Mouse (Mus musculus) MEL (cell line): ENCODE measurements around the gene Evpl. TPM values are rescaled to one million over a fixed set of nuclear protein-coding genes. Genes with fewer than 3 reads are reported as not detected.

Experiments
- DNase-seq: peaks from one replicate; pipeline ENCODE4 v3.0.0; 2011; ENCODE audit warnings: low read depth, low spot score
- H3K27ac ChIP-seq: 2 replicates; pipeline ENCODE4 v1.5.1; 2012; ENCODE audit warnings: low read depth, mild to moderate bottlenecking, control low read depth, low read length, moderate library complexity; ENCODE audit not compliant: control insufficient read depth
- H3K27me3 ChIP-seq, 2 experiments: fragments of 150-350 bp in 1 of 2; sonication (generic) in 1 of 2; 2 replicates each; pipeline ENCODE4 v1.6.1; 2012; ENCODE audit warnings: low read length in 2 of 2, mild to moderate bottlenecking in 2 of 2, improper control_type of control experiment in 1 of 2, moderate library complexity in 1 of 2; ENCODE audit not compliant: insufficient read depth in 2 of 2, control insufficient read depth in 1 of 2
- H3K36me3 ChIP-seq, 2 experiments: 2 replicates each; pipeline ENCODE4 v1.6.1; 2012 to 2014; ENCODE audit warnings: low read length in 2 of 2, improper control_type of control experiment in 1 of 2, inconsistent platforms in 1 of 2, mild to moderate bottlenecking in 1 of 2; ENCODE audit not compliant: insufficient read depth in 2 of 2, control insufficient read depth in 1 of 2
- H3K4me1 ChIP-seq, 2 experiments: fragments of 150-350 bp in 1 of 2; sonication (generic) in 1 of 2; 2 replicates each; pipeline ENCODE4 v1.6.1; 2012; ENCODE audit warnings: low read length in 2 of 2, improper control_type of control experiment in 1 of 2, mild to moderate bottlenecking in 1 of 2; ENCODE audit not compliant: insufficient read depth in 2 of 2, control insufficient read depth in 1 of 2
- H3K4me3 ChIP-seq, 2 experiments: fragments of 150-350 bp in 1 of 2; sonication (generic) in 1 of 2; 2 replicates each; pipeline ENCODE4 v1.5.1; 2012; ENCODE audit warnings: low read depth in 2 of 2, low read length in 2 of 2, mild to moderate bottlenecking in 2 of 2, moderate library complexity in 2 of 2, control low read depth in 1 of 2, improper control_type of control experiment in 1 of 2; ENCODE audit not compliant: control insufficient read depth in 1 of 2, insufficient read depth in 1 of 2
- H3K79me2 ChIP-seq: 2 replicates; pipeline ENCODE4 v1.6.1; 2012; ENCODE audit warnings: mild to moderate bottlenecking, low read length, moderate library complexity; ENCODE audit not compliant: control insufficient read depth, poor library complexity, insufficient read depth
- H3K9ac ChIP-seq: 2 replicates; pipeline ENCODE4 v1.6.1; 2012; ENCODE audit warnings: low read depth, mild to moderate bottlenecking, control low read depth, low read length, moderate library complexity; ENCODE audit not compliant: control insufficient read depth, poor library complexity, severe bottlenecking
- H3K9me3 ChIP-seq: fragments of 150-350 bp; sonication (generic); replicated peaks from 2 replicates; pipeline ENCODE4 v1.6.1; 2012; ENCODE audit warnings: mild to moderate bottlenecking, low read length, improper control_type of control experiment, moderate library complexity; ENCODE audit not compliant: insufficient read depth
- BHLHE40 ChIP-seq: IDR thresholded peaks from 2 replicates; pipeline ENCODE4 v1.6.1; 2012; ENCODE audit warnings: low read depth, mild to moderate bottlenecking, inconsistent platforms, low read length, improper control_type of control experiment, borderline replicate concordance
- CHD1 ChIP-seq: IDR thresholded peaks from 2 replicates; pipeline ENCODE4 v1.6.1; 2012; ENCODE audit warnings: low read depth, mild to moderate bottlenecking, inconsistent platforms, low read length, improper control_type of control experiment
- CTCF ChIP-seq, 3 experiments: IDR thresholded peaks in 2 of 3; conservative IDR thresholded peaks in 1 of 3; 2 replicates each; pipeline ENCODE4 v1.5.1; 2011 to 2012; ENCODE audit warnings: low read length in 3 of 3, low read depth in 2 of 3, mild to moderate bottlenecking in 2 of 3, improper control_type of control experiment in 1 of 3, inconsistent platforms in 1 of 3, mixed read lengths in 1 of 3, moderate library complexity in 1 of 3; ENCODE audit not compliant: control insufficient read depth in 1 of 3, insufficient read depth in 1 of 3, poor library complexity in 1 of 3, severe bottlenecking in 1 of 3
- EP300 ChIP-seq, 2 experiments: IDR thresholded peaks; 2 replicates each; pipeline ENCODE4 v1.6.1; 2011; ENCODE audit warnings: improper control_type of control experiment in 2 of 2, low read length in 2 of 2, low read depth in 1 of 2, mild to moderate bottlenecking in 1 of 2
- GABPA ChIP-seq: IDR thresholded peaks from 2 replicates; pipeline ENCODE4 v1.6.1; 2012; ENCODE audit warnings: low read depth, mild to moderate bottlenecking, inconsistent platforms, low read length, improper control_type of control experiment, moderate library complexity
- HCFC1 ChIP-seq: IDR thresholded peaks from 2 replicates; pipeline ENCODE4 v1.6.1; 2012; ENCODE audit warnings: low read depth, mild to moderate bottlenecking, inconsistent platforms, low read length, improper control_type of control experiment, moderate library complexity
- KAT2A ChIP-seq: conservative IDR thresholded peaks from 2 replicates; pipeline ENCODE4 v1.6.1; 2012; ENCODE audit warnings: low read depth, low read length, improper control_type of control experiment, inconsistent platforms
- MAFK ChIP-seq: IDR thresholded peaks from 2 replicates; pipeline ENCODE4 v1.6.1; 2011; ENCODE audit warnings: low read depth, mild to moderate bottlenecking, low read length, improper control_type of control experiment, borderline replicate concordance
- MAX ChIP-seq: IDR thresholded peaks from 2 replicates; pipeline ENCODE4 v1.6.1; 2011; ENCODE audit warnings: low read length, improper control_type of control experiment
- MAZ ChIP-seq: IDR thresholded peaks from 2 replicates; pipeline ENCODE4 v1.6.1; 2012; ENCODE audit warnings: low read depth, mild to moderate bottlenecking, inconsistent platforms, low read length, improper control_type of control experiment
- MXI1 ChIP-seq: IDR thresholded peaks from 2 replicates; pipeline ENCODE4 v1.6.1; 2011; ENCODE audit warnings: mild to moderate bottlenecking, low read depth, low read length, improper control_type of control experiment
- MYB ChIP-seq: IDR thresholded peaks from 2 replicates; pipeline ENCODE4 v1.6.1; 2011; ENCODE audit warnings: mild to moderate bottlenecking, low read depth, low read length, improper control_type of control experiment
- NELFE ChIP-seq: IDR thresholded peaks from 2 replicates; pipeline ENCODE4 v1.6.1; 2011; ENCODE audit warnings: low read depth, low read length, improper control_type of control experiment
- POLR2A ChIP-seq, 2 experiments: IDR thresholded peaks; 2 replicates each; pipeline ENCODE4 v1.6.1; 2011 to 2012; ENCODE audit warnings: low read length in 2 of 2, mild to moderate bottlenecking in 2 of 2, control low read depth in 1 of 2, improper control_type of control experiment in 1 of 2, low read depth in 1 of 2, moderate library complexity in 1 of 2; ENCODE audit not compliant: control insufficient read depth in 1 of 2, insufficient read depth in 1 of 2, poor library complexity in 1 of 2
- POLR2AphosphoS2 ChIP-seq: IDR thresholded peaks from 2 replicates; pipeline ENCODE4 v1.6.1; 2011; ENCODE audit warnings: low read length, improper control_type of control experiment
- RCOR1 ChIP-seq: IDR thresholded peaks from 2 replicates; pipeline ENCODE4 v1.6.1; 2012; ENCODE audit warnings: low read depth, mild to moderate bottlenecking, inconsistent platforms, low read length, improper control_type of control experiment
- SMC3 ChIP-seq: IDR thresholded peaks from 2 replicates; pipeline ENCODE4 v1.6.1; 2011; ENCODE audit warnings: low read depth, low read length, improper control_type of control experiment
- TBP ChIP-seq: IDR thresholded peaks from 2 replicates; pipeline ENCODE4 v1.8.0; 2011; ENCODE audit warnings: low read depth, low read length, improper control_type of control experiment
- TCF12 ChIP-seq: IDR thresholded peaks from 2 replicates; pipeline ENCODE4 v1.6.1; 2014; ENCODE audit warnings: low read depth, mild to moderate bottlenecking, inconsistent platforms, low read length, improper control_type of control experiment, moderate library complexity
- UBTF ChIP-seq: IDR thresholded peaks from 2 replicates; pipeline ENCODE4 v1.6.1; 2012; ENCODE audit warnings: low read depth, mild to moderate bottlenecking, inconsistent platforms, low read length, improper control_type of control experiment, moderate library complexity, borderline replicate concordance; ENCODE audit not compliant: insufficient read depth
- USF1 ChIP-seq: IDR thresholded peaks from 2 replicates; pipeline ENCODE4 v1.6.1; 2014; ENCODE audit warnings: low read depth, mild to moderate bottlenecking, inconsistent platforms, low read length, improper control_type of control experiment, moderate library complexity
- USF2 ChIP-seq, 2 experiments: IDR thresholded peaks; 2 replicates each; pipeline ENCODE4 v1.6.1; 2011 to 2012; ENCODE audit warnings: improper control_type of control experiment in 2 of 2, low read length in 2 of 2, borderline replicate concordance in 1 of 2, inconsistent platforms in 1 of 2, low read depth in 1 of 2, mild to moderate bottlenecking in 1 of 2; ENCODE audit not compliant: insufficient read depth in 1 of 2
- polyA plus RNA-seq, 2 experiments: library from polyadenylated mRNA; stranded (reverse) in 1 of 2; unstranded in 1 of 2; fragments of >175 nt in 1 of 2; fragments of >200 nt in 1 of 2; gene quantifications; 2 replicates each; pipeline versions ENCODE4 v1.2.1 to v1.2.4; 2012; ENCODE audit warnings: low replicate concordance in 2 of 2, low read depth in 1 of 2; ENCODE audit not compliant: insufficient read length in 2 of 2, insufficient read depth in 1 of 2, missing spikeins in 1 of 2
- total RNA-seq: library from RNA; depleted of rRNA; stranded (reverse); fragments of 300-350 nt; gene quantifications from 2 replicates; pipeline ENCODE4 v1.2.3, GENCODE M21; 2012

Gene Evpl
- total and polyA plus RNA-seq, 3 experiments = 0.39 to 0.78 TPM; not detected in 1

DNA sequence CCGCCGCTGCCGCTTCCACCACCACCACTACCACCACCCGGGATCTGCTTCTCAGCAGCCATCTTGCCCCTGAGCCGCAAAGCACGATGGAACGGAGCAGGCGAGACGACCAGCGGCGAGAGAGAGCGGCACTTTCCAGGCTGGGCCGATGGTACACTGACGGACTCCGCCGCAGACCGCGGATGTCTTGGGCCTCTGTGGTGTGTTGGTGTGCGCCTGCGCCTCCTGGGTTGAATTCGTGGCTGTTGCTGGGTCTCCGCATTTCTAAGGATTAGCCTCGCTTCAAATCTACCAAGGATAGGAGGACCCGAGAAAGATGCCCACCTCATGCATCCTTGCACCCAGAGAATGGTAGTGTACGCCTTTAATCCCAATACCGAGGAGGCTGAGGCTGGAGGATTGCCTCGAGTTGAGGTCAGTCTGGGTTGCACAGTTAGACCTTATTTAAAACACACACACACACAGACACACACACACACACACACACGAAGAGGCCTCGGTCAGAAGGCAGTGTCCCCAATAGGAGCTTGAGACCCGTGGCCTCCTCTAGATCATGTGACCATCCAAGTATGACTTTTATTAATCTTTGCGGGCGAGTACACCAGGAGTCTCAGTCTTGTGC lies 36.3 kb upstream of the Evpl start, which contains the start of gene Srp68 (continued):
- peak in 1 of 2 experiments; percentile 59; a peak in 1 of 4 replicates for TF ChIP-seq USF2 (IDR thresholded peaks at IDR 0.05; ENCODE audit: borderline replicate concordance in 1 of 2, insufficient read depth in 1 of 2, low read depth in 1 of 2, low read length in 2 of 2)
- TF ChIP-seq GABPA = peak; percentile 63; the same call in 1 of the 2 replicates
- TF ChIP-seq RCOR1 = no peak

DNA sequence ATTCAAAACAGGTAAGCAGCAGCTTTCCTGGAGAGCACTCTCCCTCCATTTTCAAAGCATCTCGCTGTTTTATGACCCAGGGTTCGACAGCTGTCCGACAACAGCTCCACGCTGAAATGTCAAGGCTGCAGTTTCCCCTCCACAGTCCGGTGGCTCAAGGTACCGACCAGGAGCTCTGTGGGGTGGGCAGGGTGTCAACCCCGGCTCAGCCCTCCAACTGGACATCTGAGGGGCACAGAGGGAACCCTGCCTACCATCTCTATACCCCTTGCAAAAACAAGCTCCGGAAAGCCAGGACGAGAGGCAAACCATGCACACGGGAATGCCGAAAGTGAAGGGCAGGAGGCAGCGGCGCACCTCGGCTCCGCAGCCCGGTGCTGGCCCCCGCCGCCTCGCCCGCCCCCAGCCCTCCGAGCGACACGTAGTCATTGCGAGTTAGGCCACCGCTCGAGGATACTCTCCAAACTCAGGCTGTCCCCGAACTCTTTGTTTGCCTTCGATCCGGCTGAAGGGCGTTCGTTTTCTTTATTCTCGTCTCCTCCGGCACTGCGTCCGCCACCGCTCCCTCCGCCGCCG lies 35.7 kb upstream of the Evpl start:
- peaks cover 12 to 16% of the 10 kb centered on the region in 2 experiments for H3K36me3 ChIP-seq
- peak overlapping the region; percentile 72 for H3K27ac ChIP-seq
- TF ChIP-seq POLR2AphosphoS2 (no peak), KAT2A (no peak), CHD1 (peak; percentile 49; the same call in 1 of the 2 replicates), POLR2A (IDR thresholded peaks at IDR 0.05; ENCODE audit: control insufficient read depth in 1 of 2, insufficient read depth in 1 of 2, low read depth in 1 of 2, low read length in 2 of 2, poor library complexity in 1 of 2) (no peak), EP300 (IDR thresholded peaks at IDR 0.05; ENCODE audit: low read depth in 1 of 2, low read length in 2 of 2) (0 out of 4 replicates have a peak, but pooled peaks of 1 of the 2 experiments have one; percentile 2), HCFC1 (no peak), MXI1 (no peak), CTCF (IDR thresholded peaks at IDR 0.05 in 2 of 3, conservative IDR thresholded peaks at IDR 0.05 in 1 of 3; ENCODE audit: control insufficient read depth in 1 of 3, insufficient read depth in 1 of 3, low read depth in 2 of 3, low read length in 3 of 3, poor library complexity in 1 of 3, severe bottlenecking in 1 of 3) (no peak), MAZ (peak; percentile 77; the same call in 1 of the 2 replicates), TCF12 (no peak), MAFK (no peak), TBP (no peak), MAX (peak; percentile 61; the same call in 1 of the 2 replicates), BHLHE40 (no peak), MYB (no peak), SMC3 (no peak), UBTF (no peak), NELFE (no peak), USF1 (no peak)
- TF ChIP-seq, all 39 proteins: peak for 4
- Histone ChIP-seq H3K27me3 (no peaks in the 10 kb centered on the region), H3K4me1 (peaks cover 0 to 11% of the 10 kb centered on the region in 2 experiments; a peak in 2 of 4 replicates), H3K9ac (peak overlapping the region; percentile 91), H3K4me3 (peak overlapping the region; percentile 46 to 96), H3K9me3 (no peaks in the 10 kb centered on the region), H3K79me2 (peaks cover 50% of the 10 kb centered on the region)
- DNase-seq = peak; percentile 57
